8 mouse cellular contexts compared by ENCODE assay signal in genomic region chr6:136742352-136743118, GRCm38 (mm10). TPM values are rescaled to one million over a fixed set of nuclear protein-coding genes. Genes with fewer than 3 reads are reported as not detected.
A peak's percentile ranks its signal among the peaks of the same experiment; 100 is the strongest.
DNase-seq lines count a peak whose midpoint lies in the region; ATAC-seq and TF ChIP-seq lines count a peak whose summit lies in the region.

No protein-coding gene starts in this region.

- no peaks in the 10 kb centered on the region; the same call in 1 of the 2 replicates for H3K4me1 ChIP-seq in intestine, postnatal 0 days (replicated peaks; ENCODE audit: control insufficient read depth, insufficient read depth, low read length)

- no peaks in the 10 kb centered on the region for H3K9me3 ChIP-seq in intestine, postnatal 0 days (ENCODE audit: control insufficient read depth)

- H3K36me3 ChIP-seq in intestine, postnatal 0 days (ENCODE audit: control insufficient read depth, insufficient read depth), result peaks cover 27% of the 10 kb centered on the region; the same call in 1 of the 2 replicates

- peak; percentile 92 for TF ChIP-seq CTCF in intestine, postnatal 0 days (IDR thresholded peaks at IDR 0.05; ENCODE audit: low read depth)

- intact Hi-C loops in gastrocnemius, postnatal 14 days (cut with DNase I; ENCODE audit: low total_unique reads), result no loop called here
- intact Hi-C loops in left cerebral cortex, postnatal 25 days (cut with DNase I), result loop anchor here (1.0 to 5.0 kb wide), 3 partner anchors 105 to 320 kb away; no protein-coding TSS in a partner anchor

- peak; percentile 35; the same call in 1 of the 2 replicates for ATAC-seq in intestine, postnatal 0 days

- no peak overlapping the region for H3K4me2 ChIP-seq in intestine, postnatal 0 days (replicated peaks; ENCODE audit: low read depth)

- H3K27me3 ChIP-seq in intestine, postnatal 0 days (replicated peaks; ENCODE audit: control insufficient read depth, insufficient read depth, low read length), result no peaks in the 10 kb centered on the region

- H3K27ac ChIP-seq in intestine, postnatal 0 days (ENCODE audit: low read depth, low read length), result no peak overlapping the region

- 39% methylated on average over 10 of the region's 10 CpGs for WGBS in intestine, postnatal 0 days

- H3K4me3 ChIP-seq in intestine, postnatal 0 days (ENCODE audit: low read depth, low read length), result no peak overlapping the region

- peak; percentile 72 to 93 for DNase-seq in adrenal gland, adult (ENCODE audit: inconsistent age in 2 of 2, low spot score in 1 of 2)
- peak; percentile 80 for DNase-seq in embryo, embryonic 10 days (ENCODE audit: low spot score)
- peak; percentile 73 for DNase-seq in gastrocnemius, postnatal 14 days
- peak; percentile 87 to 92 for DNase-seq in left cerebral cortex, postnatal 25 days (ENCODE audit: low spot score in 2 of 2)
- peak; percentile 91 for DNase-seq in mesoderm, embryonic 11.5 days (ENCODE audit: low read depth, low spot score)
- peak; percentile 77 for DNase-seq in right cerebral cortex, postnatal 25 days
- peak; percentile 71 to 88 for DNase-seq in urinary bladder, postnatal 4 days (ENCODE audit: low spot score in 2 of 2)

- H3K9ac ChIP-seq in intestine, postnatal 0 days (ENCODE audit: low read depth, low read length), result no peak overlapping the region

RNA-seq across cellular contexts. Expression of gene Gucy2c, which starts 39.0 kb away (rescaled TPM):
- total RNA-seq in gastrocnemius, postnatal 14 days (2021), result not detected
- 78.4 and 90.9 TPM in 2 replicates for polyA plus RNA-seq in intestine, postnatal 0 days (2015; fragmentation: Nextera tagmentation; extraction: Ambion mirVana)
- total RNA-seq in left cerebral cortex, postnatal 25 days (2021), result under 1 TPM; 0.21 to 0.41 TPM
